Comparison of ENCODE assay signal across 8 mouse cellular contexts in the genomic region with DNA sequence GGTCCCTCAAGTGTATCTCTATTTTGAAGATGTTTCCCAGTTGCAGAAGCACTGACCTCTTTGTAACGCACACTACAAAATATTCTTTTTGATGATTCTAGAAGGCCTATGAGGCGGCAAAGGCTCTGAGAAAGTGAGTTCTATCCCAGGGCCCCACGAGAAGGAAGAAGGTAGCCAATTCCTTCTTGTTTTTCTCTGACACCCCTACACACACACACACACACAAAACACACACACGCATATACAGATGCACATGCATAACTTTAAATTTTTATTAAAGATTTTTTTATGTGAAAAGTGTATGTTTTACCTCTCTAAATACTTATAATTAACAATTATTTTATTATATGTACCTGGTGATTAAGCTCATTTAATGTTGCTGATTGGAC. TPM values are rescaled to one million over a fixed set of nuclear protein-coding genes. Genes with fewer than 3 reads are reported as not detected.
DNase-seq lines count a peak whose midpoint lies in the region; ATAC-seq and TF ChIP-seq lines count a peak whose summit lies in the region.

No protein-coding gene starts in this region.

- WGBS in forebrain, embryonic 11.5 days: 33% methylated on average over 4 of the region's 4 CpGs
- 43% methylated on average over 4 of the region's 4 CpGs for WGBS in limb, embryonic 10.5 days
- 38% methylated on average over 4 of the region's 4 CpGs for WGBS in neural tube, embryonic 13.5 days

- peak; percentile 47; the same call in 1 of the 2 replicates for ATAC-seq in forebrain, embryonic 11.5 days (replicated peaks; ENCODE audit: low FRiP score)
- ATAC-seq in neural tube, embryonic 13.5 days (ENCODE audit: low read depth): peak; percentile 73

- no peaks in the 10 kb centered on the region for H3K27me3 ChIP-seq in forebrain, embryonic 11.5 days (ENCODE audit: control insufficient read depth, insufficient read depth, low read length)
- no peaks in the 10 kb centered on the region; the same call in 1 of the 2 replicates for H3K27me3 ChIP-seq in limb, embryonic 10.5 days (ENCODE audit: low read depth, poor library complexity, severe bottlenecking)
- H3K27me3 ChIP-seq in neural tube, embryonic 13.5 days: peaks cover 6% of the 10 kb centered on the region

- no peak for DNase-seq in left cerebral cortex, adult 2 months (ENCODE audit: extremely low spot score in 1 of 2, low spot score in 2 of 2)
- no peak for DNase-seq in left cerebral cortex, adult 9 months (ENCODE audit: low spot score in 2 of 2)
- DNase-seq in forebrain, embryonic 11.5 days (ENCODE audit: low spot score): no peak
- DNase-seq in limb, embryonic 10.5 days (ENCODE audit: low spot score): no peak
- DNase-seq in kidney, postnatal 10 days: no peak
- DNase-seq in left cerebral cortex, postnatal 10 days (ENCODE audit: extremely low spot score in 1 of 2, low spot score in 2 of 2): no peak
- DNase-seq in thymus, postnatal 36 days: no peak

- H3K4me1 ChIP-seq in forebrain, embryonic 11.5 days (replicated peaks; ENCODE audit: control insufficient read depth, insufficient read depth, low read length): no peaks in the 10 kb centered on the region
- peaks cover 9% of the 10 kb centered on the region for H3K4me1 ChIP-seq in limb, embryonic 10.5 days
- H3K4me1 ChIP-seq in neural tube, embryonic 13.5 days (replicated peaks): peaks cover 10% of the 10 kb centered on the region

- peak overlapping the region; percentile 74 for H3K4me2 ChIP-seq in forebrain, embryonic 11.5 days (ENCODE audit: low read depth, low read length, severe bottlenecking)
- H3K4me2 ChIP-seq in neural tube, embryonic 13.5 days: peak overlapping the region; percentile 84

- no peak for TF ChIP-seq CTCF in left cerebral cortex, adult 2 months (IDR thresholded peaks at IDR 0.05)

- no peaks in the 10 kb centered on the region for H3K36me3 ChIP-seq in forebrain, embryonic 11.5 days (ENCODE audit: control insufficient read depth, insufficient read depth, low read length)
- peaks cover 16% of the 10 kb centered on the region for H3K36me3 ChIP-seq in limb, embryonic 10.5 days
- peaks cover 12% of the 10 kb centered on the region; the same call in 1 of the 2 replicates for H3K36me3 ChIP-seq in neural tube, embryonic 13.5 days

- intact Hi-C loops in left cerebral cortex, adult 2 months (cut with DNase I): no loop called here
- intact Hi-C loops in left cerebral cortex, postnatal 10 days (cut with DNase I): no loop called here

- no peak overlapping the region for H3K9ac ChIP-seq in forebrain, embryonic 11.5 days (ENCODE audit: low read length)
- H3K9ac ChIP-seq in neural tube, embryonic 13.5 days: no peak overlapping the region

- no peak overlapping the region; the same call in 1 of the 2 replicates for H3K27ac ChIP-seq in left cerebral cortex, adult 2 months
- no peak overlapping the region for H3K27ac ChIP-seq in forebrain, embryonic 11.5 days (ENCODE audit: low read depth, low read length)
- H3K27ac ChIP-seq in limb, embryonic 10.5 days: no peak overlapping the region
- no peak overlapping the region for H3K27ac ChIP-seq in neural tube, embryonic 13.5 days (replicated peaks)

- H3K9me3 ChIP-seq in forebrain, embryonic 11.5 days (ENCODE audit: control insufficient read depth, low read length): no peaks in the 10 kb centered on the region
- no peaks in the 10 kb centered on the region for H3K9me3 ChIP-seq in limb, embryonic 10.5 days (replicated peaks)
- H3K9me3 ChIP-seq in neural tube, embryonic 13.5 days: no peaks in the 10 kb centered on the region

- H3K4me3 ChIP-seq in left cerebral cortex, adult 2 months: peak overlapping the region; percentile 96
- peak overlapping the region; percentile 64 for H3K4me3 ChIP-seq in forebrain, embryonic 11.5 days (ENCODE audit: low read depth, low read length)
- peak overlapping the region; percentile 74 for H3K4me3 ChIP-seq in limb, embryonic 10.5 days
- H3K4me3 ChIP-seq in neural tube, embryonic 13.5 days: peak overlapping the region; percentile 66

RNA-seq across cellular contexts. Expression of gene Fastkd1, which starts 0.3 kb away (rescaled TPM):
- total RNA-seq in left cerebral cortex, adult 2 months (2021): 10 to 100 TPM; 15.5 to 16.3 TPM
- polyA plus RNA-seq in forebrain, embryonic 11.5 days (2014; fragmentation: Nextera tagmentation; extraction: Ambion mirVana): 22.3 and 22.7 TPM in 2 replicates
- polyA plus RNA-seq in limb, embryonic 10.5 days (2016; fragmentation: Nextera tagmentation; extraction: Ambion mirVana): 15.0 and 15.9 TPM in 2 replicates
- 14.4 and 14.8 TPM in 2 replicates for polyA plus RNA-seq in neural tube, embryonic 13.5 days (2015; fragmentation: Nextera tagmentation; extraction: Ambion mirVana)
- 10 to 100 TPM; 20.6 to 21.6 TPM for total RNA-seq in left cerebral cortex, postnatal 10 days (2021)

RNA-seq across cellular contexts. Expression of gene Ppig, which starts 8.7 kb away (rescaled TPM):
- total RNA-seq in left cerebral cortex, adult 2 months (2021): 10 to 100 TPM; 65.4 to 79.5 TPM
- 135 and 146 TPM in 2 replicates for polyA plus RNA-seq in forebrain, embryonic 11.5 days (2014; fragmentation: Nextera tagmentation; extraction: Ambion mirVana)
- 109 and 135 TPM in 2 replicates for polyA plus RNA-seq in limb, embryonic 10.5 days (2016; fragmentation: Nextera tagmentation; extraction: Ambion mirVana)
- 103 and 119 TPM in 2 replicates for polyA plus RNA-seq in neural tube, embryonic 13.5 days (2015; fragmentation: Nextera tagmentation; extraction: Ambion mirVana)
- total RNA-seq in left cerebral cortex, postnatal 10 days (2021): 10 to 100 TPM; 55.4 to 59.5 TPM

RNA-seq across cellular contexts. Expression of gene Klhl41, which starts 43.7 kb away (rescaled TPM):
- total RNA-seq in left cerebral cortex, adult 2 months (2021): under 1 TPM; 0.75 to 0.84 TPM
- 0.13 and 0.15 TPM in 2 replicates for polyA plus RNA-seq in forebrain, embryonic 11.5 days (2014; fragmentation: Nextera tagmentation; extraction: Ambion mirVana)
- polyA plus RNA-seq in limb, embryonic 10.5 days (2016; fragmentation: Nextera tagmentation; extraction: Ambion mirVana): 0.30 and 1.1 TPM in 2 replicates
- 0.99 and 3.6 TPM in 2 replicates for polyA plus RNA-seq in neural tube, embryonic 13.5 days (2015; fragmentation: Nextera tagmentation; extraction: Ambion mirVana)
- 1 to 10 TPM; 1.7 TPM for total RNA-seq in left cerebral cortex, postnatal 10 days (2021)
